Mouse (Mus musculus): ENCODE results near the gene Pum1.
A peak's percentile ranks its signal among the peaks of the same experiment; 100 is the strongest.

Pum1 gene

GRCm38 (mm10) chr4:130738527-130738926, 75.4 kb downstream of the Pum1 start:
- peak; percentile 77 for DNase-seq

DNA sequence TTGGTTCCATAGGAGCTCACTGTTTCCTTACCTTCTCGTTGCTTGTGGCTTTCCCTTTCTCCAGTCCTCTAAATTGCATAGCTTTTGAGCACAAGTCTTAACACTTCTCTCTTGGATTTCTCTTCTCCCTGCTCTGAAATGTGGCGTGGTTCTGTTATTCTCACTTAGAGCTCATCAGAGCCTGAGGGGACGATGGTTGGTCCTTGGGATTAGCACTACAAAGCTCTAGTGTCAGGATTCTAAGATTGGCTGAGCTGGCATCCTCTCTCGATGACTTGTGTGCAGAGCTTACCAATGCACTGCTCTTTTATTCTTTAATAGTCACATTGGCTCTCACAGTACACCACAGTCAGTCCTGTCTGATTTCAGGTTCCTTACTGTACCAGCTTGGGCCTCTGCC, 80.9 kb downstream of the Pum1 start:
- no peak for DNase-seq

DNA sequence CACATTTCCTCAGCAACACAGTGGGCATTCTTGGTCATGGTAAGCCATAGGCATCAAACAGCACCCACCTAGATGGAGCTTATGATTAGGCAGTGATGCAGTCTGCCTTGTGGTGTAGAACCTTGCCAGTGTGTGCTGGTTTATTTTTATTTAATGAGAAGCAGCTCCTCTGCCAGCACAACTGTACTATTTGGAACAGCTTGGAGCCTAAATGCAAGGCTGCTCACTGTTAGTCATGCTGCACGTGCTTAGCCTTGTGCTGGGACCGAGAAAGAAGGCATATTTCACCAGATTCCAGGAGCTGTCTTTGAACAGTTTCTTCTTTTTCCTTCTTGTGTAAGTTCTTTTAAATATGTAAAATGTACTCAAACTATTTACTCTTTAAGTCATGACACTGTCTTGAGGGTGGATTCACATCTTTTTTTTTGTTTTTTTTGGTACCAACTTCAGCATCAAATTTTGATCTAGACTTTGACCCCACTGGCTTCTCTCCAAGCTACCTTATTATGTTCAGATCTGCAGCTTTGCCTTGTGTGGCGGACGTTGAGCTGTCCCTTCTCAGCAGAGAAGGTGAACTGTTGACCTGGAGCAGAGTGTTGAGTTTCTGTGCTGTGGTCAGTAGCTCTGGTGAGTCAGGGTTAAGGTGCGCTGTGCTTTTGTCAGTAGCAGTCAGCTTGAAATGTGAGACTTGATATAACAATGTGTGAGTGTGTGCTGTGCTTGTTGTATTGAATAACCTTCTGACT, 82.6 kb downstream of the Pum1 start:
- peak; percentile 38 for DNase-seq

DNA sequence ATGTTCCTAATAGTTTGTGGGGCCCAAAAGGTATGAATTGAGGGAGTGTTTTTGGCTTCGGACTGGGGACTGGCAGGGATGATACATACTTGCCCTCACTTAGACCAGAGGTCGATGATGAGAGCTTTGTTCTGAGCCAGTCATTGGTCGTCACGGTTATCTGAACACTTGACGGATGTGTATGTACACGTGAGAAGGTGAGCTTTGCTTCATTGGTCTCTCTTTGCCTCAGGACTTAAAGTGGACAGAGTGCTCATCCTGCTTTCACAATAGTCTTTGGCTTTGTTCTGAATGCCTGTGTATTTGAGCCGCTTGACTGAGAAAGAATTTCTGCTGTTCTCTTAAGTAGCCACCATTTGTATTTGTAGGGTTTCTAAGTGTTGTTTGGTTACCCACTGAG, 86.4 kb downstream of the Pum1 start:
- DNase-seq = no peak

- DNase-seq = no peak
These were observed 88.8 kb downstream of the Pum1 start for GRCm38 (mm10) chr4:130751966-130752365.

GRCm38 (mm10) chr4:130752591-130752990, 89.5 kb downstream of the Pum1 start:
- peak; percentile 47 for DNase-seq

DNA sequence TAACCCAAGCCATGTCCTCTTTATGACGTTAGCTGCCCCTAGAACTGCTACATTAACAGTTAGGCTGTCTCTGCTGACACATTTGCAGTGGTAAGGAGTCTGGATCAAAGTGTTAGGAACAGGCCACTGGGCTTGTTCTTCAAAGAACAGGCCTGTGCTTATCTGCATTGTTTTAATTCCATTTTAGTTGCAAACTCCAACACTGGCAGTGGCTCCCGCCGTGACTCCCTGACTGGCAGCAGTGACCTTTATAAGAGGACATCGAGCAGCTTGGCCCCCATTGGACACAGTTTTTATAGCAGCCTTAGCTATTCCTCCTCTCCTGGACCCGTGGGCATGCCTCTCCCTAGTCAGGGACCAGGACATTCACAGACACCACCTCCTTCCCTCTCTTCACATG, 90.6 kb downstream of the Pum1 start:
- DNase-seq = no peak

DNA sequence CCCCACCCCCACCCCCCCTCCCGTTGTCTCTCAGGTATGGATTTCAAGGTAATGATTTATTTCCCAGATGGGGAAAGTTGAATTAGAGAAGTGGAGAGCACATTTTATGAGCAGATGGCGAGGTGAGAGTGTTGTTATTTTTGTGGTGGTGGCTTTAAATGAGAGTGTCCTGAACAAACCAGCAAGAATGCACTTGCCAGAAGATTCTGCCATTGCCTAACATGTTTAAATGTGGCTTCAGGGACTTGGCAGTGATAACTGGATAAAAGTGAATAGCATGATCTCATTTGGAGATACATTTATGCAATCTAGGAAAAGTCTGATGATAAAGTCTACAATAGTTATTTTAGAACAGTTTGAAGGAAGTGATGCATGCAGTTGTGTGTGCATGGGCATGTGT, 91.7 kb downstream of the Pum1 start:
- no peak for DNase-seq

GRCm38 (mm10) chr4:130759875-130760274, 96.8 kb downstream of the Pum1 start:
- DNase-seq = no peak

GRCm38 (mm10) chr4:130761809-130762208, 98.7 kb downstream of the Pum1 start:
- DNase-seq = no peak

DNA sequence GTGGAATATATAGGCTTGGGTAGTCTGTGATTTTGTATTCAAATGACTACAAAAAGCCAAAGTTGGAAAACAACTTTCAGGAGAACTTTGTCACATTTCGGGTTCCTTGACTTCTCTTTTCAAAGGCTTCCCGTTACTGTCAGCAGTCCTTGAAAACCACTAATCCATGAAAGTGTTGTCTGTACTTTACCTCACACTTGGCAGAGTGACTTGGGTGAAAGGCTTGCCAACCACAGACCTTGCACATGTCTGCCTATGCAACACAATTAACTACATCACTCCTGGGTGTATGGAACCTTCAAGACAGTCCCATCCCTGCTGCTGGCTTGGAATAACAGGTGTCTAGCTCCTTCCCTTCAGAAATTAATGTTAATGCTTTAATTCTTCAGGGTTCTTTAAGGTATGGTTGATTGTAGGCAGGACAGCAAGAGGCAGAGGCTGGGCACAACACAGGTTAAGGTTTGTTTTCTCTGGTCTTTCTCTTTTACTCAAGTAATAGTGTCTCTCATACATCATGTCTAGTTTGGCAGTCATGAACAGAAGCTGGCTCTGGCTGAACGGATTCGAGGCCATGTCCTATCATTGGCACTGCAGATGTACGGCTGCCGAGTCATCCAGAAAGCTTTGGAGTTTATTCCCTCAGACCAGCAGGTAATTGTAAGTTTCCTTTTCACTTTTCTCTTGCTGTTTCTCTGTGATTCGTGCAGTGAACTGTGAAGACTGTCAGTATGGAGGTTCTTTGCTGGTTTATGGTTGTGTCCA, 102.5 kb downstream of the Pum1 start:
- no peak for DNase-seq

- DNase-seq = no peak
These were observed 103.3 kb downstream of the Pum1 start for GRCm38 (mm10) chr4:130766387-130766786.

DNA sequence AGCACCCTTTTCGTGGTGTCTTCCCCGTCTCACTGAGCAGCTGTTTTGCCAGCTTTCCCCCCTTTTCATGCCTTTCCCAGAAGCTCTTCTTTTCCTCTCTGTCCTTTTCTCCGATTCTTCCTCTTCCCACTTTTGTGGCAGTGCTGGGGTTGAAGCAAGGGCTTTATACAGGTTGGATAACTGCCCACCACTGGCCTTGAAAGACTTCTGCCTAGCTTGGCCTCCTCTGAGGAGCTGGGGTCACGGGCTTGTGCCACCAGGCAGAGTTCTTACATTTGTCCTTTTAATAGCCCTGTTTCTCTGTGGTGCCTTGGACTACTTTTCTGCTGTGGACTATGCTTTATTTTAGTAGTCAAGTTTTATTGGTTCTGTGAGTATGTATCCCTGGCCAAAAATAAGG, 103.8 kb downstream of the Pum1 start:
- no peak for DNase-seq

- no peak for DNase-seq
These were observed 110.8 kb downstream of the Pum1 start for GRCm38 (mm10) chr4:130773899-130774298.

GRCm38 (mm10) chr4:130774822-130775221, 111.7 kb downstream of the Pum1 start:
- DNase-seq = no peak

DNA sequence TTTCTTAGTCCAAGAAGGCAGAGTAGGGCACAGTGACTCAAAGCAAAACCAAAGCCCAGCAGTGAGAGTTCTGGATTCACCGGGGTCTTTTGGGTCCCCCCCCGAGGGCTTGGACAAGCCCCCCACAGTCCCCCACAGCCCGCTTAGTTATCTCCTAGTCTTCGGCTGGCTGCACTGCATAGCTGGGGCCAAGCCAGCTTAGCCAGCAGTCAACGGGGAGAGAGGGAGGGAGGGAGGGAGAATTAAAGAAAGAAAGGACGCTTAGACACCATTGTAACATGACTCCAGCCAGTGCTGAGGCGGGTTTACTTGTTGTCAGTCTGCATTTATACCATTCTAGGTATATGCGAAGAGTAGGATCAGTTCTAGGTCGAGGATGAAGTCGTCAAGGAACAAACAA, 114.5 kb downstream of the Pum1 start:
- DNase-seq = no peak

DNA sequence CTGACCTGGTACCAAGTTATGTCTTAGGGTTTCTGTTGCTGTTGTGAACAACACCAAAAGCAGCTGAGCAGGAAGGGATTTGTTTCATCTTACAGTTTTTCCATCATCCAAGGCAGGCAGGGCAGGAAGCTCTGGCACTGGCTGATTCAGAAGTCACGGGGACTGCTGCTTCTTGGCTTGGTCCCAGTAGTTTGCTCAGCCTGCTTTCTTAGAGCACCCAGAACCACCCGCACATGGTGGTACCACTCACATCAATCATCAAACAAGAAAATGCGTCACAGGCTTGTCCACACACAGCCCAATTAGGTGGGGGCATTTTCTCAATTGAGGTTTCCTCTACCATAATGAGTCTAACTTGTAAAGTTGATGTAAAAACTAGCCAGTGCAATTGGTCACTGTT, 115.9 kb downstream of the Pum1 start:
- no peak for DNase-seq

DNA sequence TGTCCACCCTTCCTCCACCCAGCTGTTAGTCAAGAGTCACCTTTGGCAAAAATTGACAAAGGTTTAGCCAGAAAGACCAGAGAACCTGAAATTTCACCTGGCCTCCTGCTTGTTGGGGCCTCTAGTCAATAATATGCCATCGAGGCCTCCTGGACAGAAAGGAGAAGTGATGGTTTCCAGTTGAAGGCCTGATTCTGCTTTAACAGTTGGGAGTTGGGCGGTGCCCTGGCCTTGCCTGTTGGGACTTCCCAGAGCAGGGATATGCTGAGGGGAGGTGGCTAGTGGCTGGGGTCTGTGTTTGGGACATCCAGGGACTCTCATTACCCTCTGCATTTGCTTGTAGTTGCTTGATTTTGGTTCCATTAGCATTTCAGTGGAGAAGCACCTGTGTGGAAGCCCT, 119.4 kb downstream of the Pum1 start:
- DNase-seq = no peak

- peak; percentile 73 for DNase-seq
These were observed 121.6 kb downstream of the Pum1 start for GRCm38 (mm10) chr4:130784755-130785154.

DNA sequence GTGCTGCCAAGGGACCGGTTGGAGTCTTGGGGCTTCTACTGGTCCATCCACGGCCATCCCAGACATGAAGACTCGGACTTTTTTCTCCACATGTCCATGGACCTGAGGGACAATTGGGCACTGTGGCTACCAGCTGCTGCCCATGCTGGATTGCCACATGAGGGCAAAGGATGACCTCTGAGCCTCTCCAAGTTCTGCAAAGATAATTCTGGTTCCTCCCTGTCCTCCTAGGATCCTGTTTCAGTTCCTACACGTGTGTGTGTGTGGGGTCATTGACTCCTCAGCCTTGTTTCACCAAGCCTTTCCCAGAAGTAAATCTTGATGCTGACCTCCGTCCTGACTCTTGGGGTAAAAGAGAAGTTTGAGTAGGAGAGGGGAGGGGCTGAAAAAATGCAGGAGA, 124.4 kb downstream of the Pum1 start:
- no peak for DNase-seq

DNA sequence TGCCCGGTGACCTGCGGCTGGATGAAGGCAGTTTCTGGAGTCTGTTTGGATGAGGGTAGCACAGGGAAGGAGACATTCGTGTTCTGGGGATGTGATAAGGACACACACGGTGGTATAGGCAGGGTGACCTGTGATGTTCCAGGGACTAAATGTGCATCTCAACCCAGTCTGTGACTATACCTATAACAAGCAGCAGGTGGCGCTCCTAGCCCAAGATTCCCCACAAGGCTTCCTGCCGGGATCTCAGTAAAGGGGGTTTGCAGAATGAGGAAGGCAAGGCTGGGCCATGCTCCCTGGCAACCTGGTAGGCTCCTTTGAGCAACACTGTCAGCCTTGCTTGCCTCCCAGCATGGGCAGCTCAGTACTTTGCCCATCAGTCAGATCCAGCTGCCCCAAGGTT, 127.1 kb downstream of the Pum1 start:
- DNase-seq = peak; percentile 87

- no peak for DNase-seq
These were observed 128.8 kb downstream of the Pum1 start for GRCm38 (mm10) chr4:130791811-130792375.

- peak; percentile 69 for DNase-seq
These were observed 129.5 kb downstream of the Pum1 start, which contains the start of gene Sdc3 for GRCm38 (mm10) chr4:130792376-130793179. Gene Sdc3, plus strand, starts transcription at chr4:130792537.

Measured in kidney, postnatal 10 days (tissue).